Mouse (Mus musculus) hindbrain, embryonic 12.5 days (tissue): Measurements from ENCODE around the gene Tns1. TPM values are rescaled to one million over a fixed set of nuclear protein-coding genes. Genes with fewer than 3 reads are reported as not detected.
A peak's percentile ranks its signal among the peaks of the same experiment; 100 is the strongest.

Experiments used
- ATAC-seq: fragments of 200-750 bp; cut with Nextera tagmentation; 2 replicates; pipeline ENCODE4 v1.8.0; 2017; ENCODE audit warnings: moderate TSS enrichment; ENCODE audit not compliant: low FRiP score
- H3K27ac ChIP-seq: fragments of 300-500 bp; sonication (generic); 2 replicates; pipeline ENCODE4 v1.5.1; 2016; ENCODE audit warnings: mild to moderate bottlenecking
- H3K27me3 ChIP-seq: fragments of 300-500 bp; sonication (generic); 2 replicates; pipeline ENCODE4 v1.6.1; 2016; ENCODE audit warnings: mild to moderate bottlenecking
- H3K36me3 ChIP-seq: fragments of 300-500 bp; sonication (generic); 2 replicates; pipeline ENCODE4 v1.6.1; 2016; ENCODE audit warnings: mild to moderate bottlenecking
- H3K4me1 ChIP-seq: fragments of 300-500 bp; sonication (generic); 2 replicates; pipeline ENCODE4 v1.6.1; 2016
- H3K4me2 ChIP-seq: fragments of 300-500 bp; sonication (generic); replicated peaks from 2 replicates; pipeline ENCODE4 v1.6.1; 2016; ENCODE audit warnings: mild to moderate bottlenecking
- H3K4me3 ChIP-seq: fragments of 300-500 bp; sonication (generic); 2 replicates; pipeline ENCODE4 v1.5.1; 2016; ENCODE audit warnings: mild to moderate bottlenecking
- H3K9ac ChIP-seq: fragments of 300-500 bp; sonication (generic); 2 replicates; pipeline ENCODE4 v1.6.1; 2016; ENCODE audit warnings: mild to moderate bottlenecking, moderate library complexity
- H3K9me3 ChIP-seq: fragments of 300-500 bp; sonication (generic); replicated peaks from 2 replicates; pipeline ENCODE4 v1.6.1; 2016; ENCODE audit warnings: mild to moderate bottlenecking
- WGBS: fragments of 180-500 bp; shearing (Covaris S2); methylation state at CpG from one replicate; pipeline ENCODE4 v1.1.7; 2016; 5-methylcytosine and 5-hydroxymethylcytosine counted together
- polyA plus RNA-seq: library from polyadenylated mRNA; unstranded; fragments of >200 nt; fragmentation: Nextera tagmentation; extraction: Ambion mirVana; gene quantifications from 2 replicates; pipeline ENCODE4 v1.2.1, GENCODE M21; 2016

Gene Tns1
- polyA plus RNA-seq, 1 experiment from 2014 or later, result 28.3 TPM

DNA sequence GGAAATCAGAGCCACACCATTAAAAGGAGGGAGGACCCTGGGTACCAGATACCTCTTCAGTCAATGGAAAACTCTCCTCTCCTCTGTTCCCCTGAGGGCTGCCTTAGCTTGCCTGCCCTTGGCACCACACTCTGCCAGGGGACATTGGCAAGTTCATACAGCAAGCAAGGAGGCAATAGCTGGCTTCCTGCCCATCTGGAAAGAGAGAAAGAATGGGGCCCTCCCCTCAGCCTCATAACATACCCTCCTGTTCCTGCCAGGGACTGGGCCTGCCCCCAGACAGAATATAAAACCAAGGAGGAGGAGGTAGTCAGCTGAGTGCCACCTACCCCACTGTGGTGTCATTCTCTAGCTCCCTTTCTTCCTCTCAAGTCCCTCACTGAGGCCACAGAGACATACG lies 5.1 kb downstream of the Tns1 start:
- H3K4me1 ChIP-seq, result peaks cover 18% of the 10 kb centered on the region
- no peak overlapping the region for H3K4me2 ChIP-seq
- WGBS, result 96% methylated on average over 1 of the region's 1 CpGs
- H3K4me3 ChIP-seq, result no peak overlapping the region
- no peak overlapping the region for H3K9ac ChIP-seq
- H3K27me3 ChIP-seq, result peaks cover 19% of the 10 kb centered on the region
- no peaks in the 10 kb centered on the region for H3K9me3 ChIP-seq
- no peaks in the 10 kb centered on the region for H3K36me3 ChIP-seq
- no peak for ATAC-seq
- H3K27ac ChIP-seq, result no peak overlapping the region

DNA sequence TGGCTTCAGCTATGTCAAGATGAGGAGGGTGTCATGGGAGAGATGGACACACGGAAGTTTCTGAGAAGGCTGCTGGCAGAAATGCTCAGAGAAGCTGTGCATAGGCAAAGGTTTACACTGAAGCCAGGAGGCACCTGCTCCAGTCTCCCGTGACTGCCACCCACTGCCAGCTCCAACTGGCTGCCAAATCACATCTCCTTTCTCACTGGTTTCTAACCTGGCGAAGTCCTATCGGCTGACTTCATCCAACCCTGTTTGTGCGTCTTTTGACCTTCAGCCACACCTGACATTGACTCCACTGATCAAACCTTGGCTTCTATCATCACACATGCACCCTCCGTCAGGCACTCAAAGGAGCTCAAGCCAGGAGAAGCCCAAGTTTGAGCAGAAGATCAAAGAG lies 6.4 kb downstream of the Tns1 start:
- WGBS, result 88% methylated on average over 6 of the region's 6 CpGs
- Histone ChIP-seq H3K4me2 (no peak overlapping the region), H3K4me3 (no peak overlapping the region), H3K27me3 (peaks cover 7% of the 10 kb centered on the region), H3K9ac (no peak overlapping the region), H3K9me3 (no peaks in the 10 kb centered on the region), H3K27ac (no peak overlapping the region), H3K4me1 (peaks cover 18% of the 10 kb centered on the region), H3K36me3 (no peaks in the 10 kb centered on the region)
- ATAC-seq, result no peak

DNA sequence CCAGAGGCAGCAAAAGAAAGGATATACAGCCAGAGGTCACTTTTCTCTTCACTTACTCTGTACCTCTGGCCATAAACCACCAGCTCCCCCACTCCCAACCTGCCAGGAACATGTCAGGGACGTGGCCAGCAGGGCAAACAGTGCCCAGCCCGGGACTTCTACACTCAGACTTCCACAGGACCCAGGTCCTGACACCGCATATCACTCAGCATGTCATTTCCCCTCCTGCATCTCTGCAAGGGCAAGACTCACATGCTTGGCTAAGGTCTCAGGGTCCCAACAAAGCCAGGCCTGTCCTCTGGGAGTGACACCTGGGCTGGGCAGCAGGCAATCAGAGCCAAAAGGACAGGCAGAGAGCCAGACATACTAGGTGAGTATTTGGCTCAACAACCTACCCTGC lies 11.2 kb downstream of the Tns1 start:
- 46% methylated on average over 3 of the region's 3 CpGs for WGBS
- H3K36me3 ChIP-seq, result no peaks in the 10 kb centered on the region

DNA sequence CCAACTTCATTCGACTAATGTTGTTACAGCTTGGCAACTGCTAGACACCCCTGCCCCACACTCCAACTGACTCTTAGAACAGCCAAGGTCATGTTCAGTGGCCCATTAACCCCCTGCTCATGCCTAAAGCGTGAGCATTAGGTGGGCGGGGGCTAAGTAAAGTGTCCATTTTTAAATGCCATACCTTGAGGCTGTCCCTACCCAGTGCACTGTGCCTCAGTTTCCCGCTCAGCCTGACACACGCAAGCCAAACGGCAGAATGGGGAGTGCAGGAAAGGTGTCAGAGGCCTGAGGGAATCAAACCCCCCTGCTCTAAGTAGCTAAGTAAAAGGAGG lies 12.6 kb downstream of the Tns1 start:
- 5% methylated on average over 6 of the region's 6 CpGs for WGBS
- Histone ChIP-seq H3K27me3 (peaks cover 2% of the 10 kb centered on the region; the same call in 1 of the 2 replicates), H3K4me3 (no peak overlapping the region), H3K27ac (peak overlapping the region; percentile 83), H3K4me1 (peaks cover 53% of the 10 kb centered on the region), H3K4me2 (peak overlapping the region; percentile 21; the same call in 1 of the 2 replicates), H3K36me3 (no peaks in the 10 kb centered on the region), H3K9me3 (no peaks in the 10 kb centered on the region), H3K9ac (no peak overlapping the region)
- peak; percentile 34 for ATAC-seq

More for the DNA sequence above, 11.2 kb downstream of the Tns1 start:
- peaks cover 43% of the 10 kb centered on the region for H3K4me1 ChIP-seq
- no peaks in the 10 kb centered on the region for H3K9me3 ChIP-seq
- H3K4me2 ChIP-seq, result no peak overlapping the region
- no peaks in the 10 kb centered on the region for H3K27me3 ChIP-seq
- H3K9ac ChIP-seq, result no peak overlapping the region
- H3K27ac ChIP-seq, result peak overlapping the region; percentile 60
- no peak overlapping the region for H3K4me3 ChIP-seq
- no peak for ATAC-seq

DNA sequence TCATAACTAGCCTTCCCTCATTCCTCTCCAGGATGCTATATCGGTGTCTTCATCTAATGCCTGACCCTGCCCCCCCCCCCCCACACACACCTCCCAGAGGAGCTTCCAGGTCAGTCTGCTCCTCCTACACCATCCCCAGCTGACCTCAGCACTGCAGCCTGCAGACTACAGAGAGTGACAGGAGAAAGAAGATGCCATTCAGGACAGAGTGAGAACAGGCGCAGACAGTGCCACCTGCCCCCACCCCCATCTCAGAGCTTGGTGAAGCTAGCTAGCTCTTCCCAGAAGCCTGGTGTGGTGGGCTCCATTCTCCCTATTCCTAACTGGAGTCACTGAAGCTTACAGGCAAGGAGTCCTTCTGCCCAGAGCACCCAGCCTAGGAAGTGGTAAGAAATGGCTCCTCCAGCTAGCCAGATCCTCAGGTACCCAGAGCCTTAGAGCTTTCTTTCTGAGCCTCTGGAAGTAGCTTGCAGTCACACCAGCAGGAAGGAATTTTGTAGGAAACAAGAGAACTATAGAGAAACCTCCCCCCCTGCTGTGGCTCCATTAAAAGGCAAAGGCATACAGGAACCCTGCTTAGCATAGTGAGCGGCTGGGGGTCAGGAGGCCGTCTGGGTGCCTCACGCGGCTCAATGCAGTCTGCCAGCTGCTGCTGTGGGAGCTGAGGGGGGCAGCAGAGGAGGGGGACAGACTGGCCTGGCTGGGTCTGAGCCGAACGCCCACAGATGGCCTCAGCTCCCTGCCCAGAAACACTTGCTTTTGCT lies 13.1 kb downstream of the Tns1 start:
- peak; percentile 90 for ATAC-seq
- H3K4me1 ChIP-seq, result peaks cover 58% of the 10 kb centered on the region
- H3K9ac ChIP-seq, result no peak overlapping the region
- no peak overlapping the region for H3K4me3 ChIP-seq
- no peaks in the 10 kb centered on the region for H3K9me3 ChIP-seq
- peak overlapping the region; percentile 21 for H3K4me2 ChIP-seq
- WGBS, result 3% methylated on average over 8 of the region's 8 CpGs
- H3K27ac ChIP-seq, result peak overlapping the region; percentile 83
- H3K27me3 ChIP-seq, result peaks cover 2% of the 10 kb centered on the region; the same call in 1 of the 2 replicates
- H3K36me3 ChIP-seq, result no peaks in the 10 kb centered on the region

DNA sequence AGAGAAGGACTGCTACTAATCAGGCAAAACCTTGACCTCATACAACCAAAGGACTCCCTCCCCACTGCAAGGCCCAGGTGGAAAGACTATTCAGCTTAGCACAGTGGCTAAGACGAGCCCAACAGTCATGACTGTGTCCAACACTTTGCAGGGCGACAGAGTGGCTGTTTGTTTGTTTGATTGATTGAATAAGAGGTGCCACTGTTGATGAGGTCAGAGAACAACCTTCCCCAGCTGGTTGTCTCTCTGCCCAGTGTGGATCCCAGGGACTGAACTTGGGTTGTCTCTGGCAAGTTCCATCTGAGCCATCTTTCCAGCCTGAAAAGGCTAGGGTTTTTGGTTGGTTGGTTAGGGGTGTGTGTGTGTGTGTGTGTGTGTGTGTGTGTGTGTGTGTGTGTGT lies 14.6 kb downstream of the Tns1 start:
- Histone ChIP-seq H3K4me3 (no peak overlapping the region), H3K27me3 (peaks cover 2% of the 10 kb centered on the region; the same call in 1 of the 2 replicates), H3K27ac (peak overlapping the region; percentile 52; the same call in 1 of the 2 replicates), H3K36me3 (no peaks in the 10 kb centered on the region), H3K9ac (no peak overlapping the region), H3K9me3 (no peaks in the 10 kb centered on the region), H3K4me1 (peaks cover 61% of the 10 kb centered on the region), H3K4me2 (no peak overlapping the region)
- ATAC-seq, result no peak
- WGBS, result 17% methylated on average over 2 of the region's 2 CpGs

DNA sequence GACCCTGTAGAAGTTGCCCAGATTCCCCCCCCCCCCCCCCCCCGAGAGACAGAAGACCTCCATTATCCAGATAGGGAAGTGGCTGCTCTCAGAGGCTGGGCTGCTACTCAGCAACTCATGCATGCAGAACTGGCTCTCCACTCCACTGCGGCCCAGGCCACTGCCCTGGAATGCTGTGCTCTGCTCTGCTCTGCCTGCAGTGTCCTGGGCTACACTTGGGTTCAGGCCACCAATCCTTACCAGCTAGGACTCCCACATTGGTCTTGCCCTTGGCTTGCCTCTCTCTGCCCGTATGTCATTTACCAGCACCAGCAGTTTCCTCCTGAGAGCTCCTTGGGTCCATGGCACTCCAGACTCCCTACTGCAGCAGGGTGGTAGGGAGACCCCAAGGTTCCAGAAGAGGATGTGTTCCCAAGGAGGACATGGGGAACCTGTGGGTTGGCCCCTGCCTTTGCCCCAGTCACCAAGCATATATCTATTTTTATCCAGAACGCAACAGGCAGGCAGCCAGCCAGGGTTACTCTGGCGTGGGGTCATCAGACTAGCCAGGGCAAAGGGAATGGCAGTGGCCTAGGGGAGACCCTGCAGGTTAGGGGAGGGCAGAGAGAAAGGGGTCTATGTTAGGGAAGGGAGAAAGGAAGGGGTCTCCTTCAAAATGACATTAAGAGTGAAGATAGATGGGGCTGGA lies 16.2 kb downstream of the Tns1 start:
- WGBS, result 76% methylated on average over 4 of the region's 5 CpGs

DNA sequence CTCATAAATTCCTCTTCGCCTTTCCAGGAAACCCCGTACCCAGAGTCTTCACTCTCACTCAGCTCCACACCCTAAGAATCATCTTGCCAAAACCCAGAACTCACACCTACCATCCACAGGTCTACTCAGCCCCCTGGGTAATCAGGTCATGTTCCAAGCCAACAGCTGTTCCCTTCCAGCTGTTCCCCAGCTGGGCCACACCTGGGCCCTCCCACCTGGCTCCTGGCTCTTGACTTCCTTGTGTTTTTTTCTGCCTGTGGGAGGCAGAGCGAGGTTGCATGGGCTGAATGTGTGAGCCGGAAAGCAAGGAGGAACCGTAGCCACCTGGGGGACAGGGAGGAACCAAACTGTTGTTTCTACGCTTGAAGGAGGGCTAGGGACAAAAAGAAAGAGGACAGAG lies 18.0 kb downstream of the Tns1 start:
- Histone ChIP-seq H3K27ac (no peak overlapping the region), H3K9ac (no peak overlapping the region), H3K9me3 (no peaks in the 10 kb centered on the region), H3K36me3 (no peaks in the 10 kb centered on the region), H3K4me2 (no peak overlapping the region), H3K27me3 (peaks cover 2% of the 10 kb centered on the region; the same call in 1 of the 2 replicates), H3K4me3 (no peak overlapping the region), H3K4me1 (peaks cover 68% of the 10 kb centered on the region)
- no peak for ATAC-seq
- 67% methylated on average over 6 of the region's 6 CpGs for WGBS

More for the DNA sequence above, 16.2 kb downstream of the Tns1 start:
- Histone ChIP-seq H3K9ac (no peak overlapping the region), H3K27me3 (peaks cover 2% of the 10 kb centered on the region; the same call in 1 of the 2 replicates), H3K36me3 (no peaks in the 10 kb centered on the region), H3K4me2 (no peak overlapping the region), H3K9me3 (no peaks in the 10 kb centered on the region), H3K4me1 (peaks cover 76% of the 10 kb centered on the region), H3K4me3 (no peak overlapping the region), H3K27ac (no peak overlapping the region)
- no peak for ATAC-seq

DNA sequence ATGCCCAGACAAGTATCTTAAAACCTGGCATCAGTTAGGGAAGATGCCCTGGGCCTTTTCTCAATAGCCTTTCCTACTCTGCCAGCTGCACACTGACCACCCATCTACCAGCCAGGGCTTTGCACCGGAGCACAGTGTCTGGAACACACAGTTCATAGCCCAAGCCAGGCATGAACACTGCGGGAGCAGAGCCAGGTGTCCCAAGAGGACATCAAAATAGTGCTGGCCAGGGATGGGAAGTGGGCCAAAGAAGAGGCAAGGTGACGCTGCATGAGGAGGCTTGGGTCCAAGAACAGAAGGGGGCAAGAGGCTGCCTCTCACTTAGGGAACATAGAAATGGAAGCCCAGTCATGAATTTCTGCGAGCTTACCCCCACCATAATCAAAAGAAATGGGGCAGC lies 18.6 kb downstream of the Tns1 start:
- H3K36me3 ChIP-seq, result no peaks in the 10 kb centered on the region
- no peak for ATAC-seq
- no peak overlapping the region for H3K4me2 ChIP-seq
- H3K27me3 ChIP-seq, result peaks cover 3% of the 10 kb centered on the region; the same call in 1 of the 2 replicates
- H3K9me3 ChIP-seq, result no peaks in the 10 kb centered on the region
- H3K27ac ChIP-seq, result no peak overlapping the region; the same call in 1 of the 2 replicates
- H3K4me3 ChIP-seq, result no peak overlapping the region
- 85% methylated on average over 4 of the region's 4 CpGs for WGBS
- H3K4me1 ChIP-seq, result peaks cover 63% of the 10 kb centered on the region
- H3K9ac ChIP-seq, result no peak overlapping the region

DNA sequence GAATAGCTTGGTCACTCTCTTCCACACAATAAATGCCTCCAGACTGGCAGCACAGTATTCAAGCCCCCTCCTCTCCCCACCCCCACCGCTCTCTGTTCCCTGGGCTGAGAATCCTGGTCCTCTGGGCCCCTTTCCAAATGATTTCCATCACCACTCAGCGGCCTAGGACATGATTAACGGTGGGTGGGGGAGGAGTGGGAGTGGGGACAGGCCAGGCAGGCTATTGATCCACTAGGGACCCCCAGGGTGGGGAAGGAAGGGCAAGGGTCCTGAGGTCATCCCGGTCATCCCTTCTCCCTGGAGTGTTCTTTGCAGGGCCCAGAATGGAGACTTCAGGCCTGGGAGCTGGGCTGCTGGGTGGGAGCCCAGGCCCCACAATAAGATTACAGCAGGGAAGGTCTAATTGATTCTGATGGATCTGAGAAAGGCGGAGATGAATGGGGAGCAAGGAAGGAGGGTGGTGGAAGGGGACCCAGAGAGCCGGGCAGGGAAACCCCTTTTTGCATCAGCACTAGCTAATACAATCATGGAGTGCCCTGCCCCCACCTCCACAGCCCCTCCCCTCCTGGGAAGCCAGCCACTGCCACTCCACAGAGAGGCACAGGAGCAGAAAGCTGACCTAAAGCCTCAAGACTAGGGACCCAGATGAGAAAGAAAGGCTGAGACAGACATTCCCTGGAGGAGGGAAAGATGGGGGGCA lies 20.4 kb downstream of the Tns1 start:
- Histone ChIP-seq H3K4me3 (no peak overlapping the region), H3K9me3 (no peaks in the 10 kb centered on the region), H3K9ac (no peak overlapping the region), H3K4me2 (0 out of 2 replicates have a peak overlapping the region, but pooled peaks have one; percentile 8), H3K4me1 (peaks cover 57% of the 10 kb centered on the region), H3K27ac (peak overlapping the region; percentile 88), H3K27me3 (peaks cover 18% of the 10 kb centered on the region), H3K36me3 (no peaks in the 10 kb centered on the region)
- peak; percentile 81 for ATAC-seq
- WGBS, result 7% methylated on average over 6 of the region's 6 CpGs

DNA sequence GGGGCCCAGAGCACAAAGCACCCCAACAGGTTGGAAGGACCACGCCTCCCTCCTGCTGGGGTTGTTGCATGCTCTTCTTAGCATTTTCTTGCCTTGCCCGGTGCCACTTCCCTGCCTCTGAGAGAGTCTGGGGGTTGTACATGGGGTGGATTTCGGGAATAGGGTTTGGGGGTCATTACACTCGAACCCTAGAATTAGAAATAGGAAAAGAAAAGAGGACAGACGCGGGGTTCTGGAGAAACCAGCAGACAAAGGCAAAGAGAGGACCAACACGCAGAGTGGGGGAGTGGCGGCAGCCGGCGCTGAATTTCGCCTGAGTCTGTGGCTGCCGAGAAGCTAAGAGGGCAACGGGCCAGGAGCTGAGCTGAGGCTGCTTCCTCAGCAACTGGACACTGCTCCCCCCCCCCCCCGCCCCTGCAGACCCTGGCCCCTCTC lies 25.2 kb downstream of the Tns1 start:
- H3K4me2 ChIP-seq, result peak overlapping the region; percentile 87
- H3K36me3 ChIP-seq, result no peaks in the 10 kb centered on the region
- no peaks in the 10 kb centered on the region for H3K9me3 ChIP-seq
- H3K4me3 ChIP-seq, result peak overlapping the region; percentile 45
- peaks cover 38% of the 10 kb centered on the region for H3K27me3 ChIP-seq
- WGBS, result under 1% methylated on average over 13 of the region's 14 CpGs
- peak overlapping the region; percentile 72 for H3K27ac ChIP-seq
- H3K9ac ChIP-seq, result peak overlapping the region; percentile 66
- H3K4me1 ChIP-seq, result peaks cover 68% of the 10 kb centered on the region
- ATAC-seq, result no peak; the same call in 1 of the 2 replicates
